Mouse (Mus musculus) ES-Bruce4 (cell line): ENCODE results near the gene Entpd5. TPM values are rescaled to one million over a fixed set of nuclear protein-coding genes. Genes with fewer than 3 reads are reported as not detected.

Source experiments
- H3K27ac ChIP-seq: 2 replicates; pipeline ENCODE4 v1.5.1; 2012; ENCODE audit warnings: low read length, inconsistent platforms; ENCODE audit not compliant: insufficient read depth
- H3K27me3 ChIP-seq: 2 replicates; pipeline ENCODE4 v1.6.1; 2012; ENCODE audit warnings: mild to moderate bottlenecking, low read length, inconsistent platforms; ENCODE audit not compliant: control insufficient read depth, poor library complexity, insufficient read depth, severe bottlenecking
- H3K36me3 ChIP-seq: 2 replicates; pipeline ENCODE4 v1.6.1; 2012; ENCODE audit warnings: inconsistent platforms, mild to moderate bottlenecking, low read length, moderate library complexity; ENCODE audit not compliant: control insufficient read depth, poor library complexity, insufficient read depth, severe bottlenecking
- H3K4me1 ChIP-seq: one replicate; pipeline ENCODE4 v1.8.1; 2011; ENCODE audit warnings: low read length; ENCODE audit not compliant: control insufficient read depth, insufficient read depth
- H3K4me3 ChIP-seq: 2 replicates; pipeline ENCODE4 v1.5.1; 2011; ENCODE audit warnings: low read depth, mild to moderate bottlenecking, low read length
- H3K9ac ChIP-seq: 2 replicates; pipeline ENCODE4 v1.6.1; 2012; ENCODE audit warnings: low read depth, mild to moderate bottlenecking, inconsistent platforms; ENCODE audit not compliant: poor library complexity, severe bottlenecking
- H3K9me3 ChIP-seq: replicated peaks from 2 replicates; pipeline ENCODE4 v1.6.1; 2012; ENCODE audit warnings: mild to moderate bottlenecking, low read length, inconsistent platforms; ENCODE audit not compliant: control insufficient read depth, poor library complexity, insufficient read depth, severe bottlenecking
- CTCF ChIP-seq: IDR thresholded peaks from one replicate; pipeline ENCODE4 v1.8.1; 2011; ENCODE audit warnings: low read depth, low read length
- EP300 ChIP-seq: IDR thresholded peaks from 2 replicates; pipeline ENCODE4 v1.6.1; 2011; ENCODE audit warnings: low read depth, low read length; ENCODE audit not compliant: insufficient read depth
- POLR2A ChIP-seq: IDR thresholded peaks from one replicate; pipeline ENCODE4 v1.8.1; 2011; ENCODE audit warnings: low read length; ENCODE audit not compliant: insufficient read depth
- polyA plus RNA-seq: library from polyadenylated mRNA; stranded (reverse); fragments of >200 nt; gene quantifications from 2 replicates; pipeline ENCODE4 v1.2.4, GENCODE M21; 2011; ENCODE audit warnings: low read depth; ENCODE audit not compliant: missing spikeins, insufficient read depth, insufficient read length

Gene Entpd5
- polyA plus RNA-seq, 1 experiment: 8.0 TPM

- H3K9me3 ChIP-seq: no peaks in the 10 kb centered on the region
- no peaks in the 10 kb centered on the region for H3K27me3 ChIP-seq
- H3K36me3 ChIP-seq: peaks cover 15% of the 10 kb centered on the region
- TF ChIP-seq EP300 (no peak), CTCF (no peak), POLR2A (no peak)
- H3K4me3 ChIP-seq: no peak overlapping the region
- no peak overlapping the region for H3K9ac ChIP-seq
- no peak overlapping the region for H3K27ac ChIP-seq
- H3K4me1 ChIP-seq: no peaks in the 10 kb centered on the region
Observed at GRCm38 (mm10) chr12:84336963-84337625, 71.7 kb downstream of the Entpd5 start.

DNA sequence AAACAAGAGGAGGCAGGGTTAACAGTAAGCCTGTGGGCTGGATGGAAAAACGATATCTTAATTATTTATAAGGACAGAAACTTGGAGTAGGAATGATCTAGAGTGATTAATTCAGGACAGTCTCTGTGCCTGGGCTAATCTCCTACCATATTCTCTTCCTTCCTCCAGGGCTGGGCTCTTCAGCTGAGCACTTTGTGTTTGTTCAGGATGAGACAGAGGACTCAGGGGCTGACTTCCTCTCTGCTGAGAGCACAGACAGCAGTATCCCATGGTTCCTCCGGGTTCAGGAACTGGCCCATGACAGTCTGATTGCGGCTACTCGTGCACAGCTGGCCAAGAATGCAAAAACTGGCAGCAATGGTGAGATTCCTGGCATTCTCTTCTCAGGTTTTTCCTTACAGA, 81.7 kb downstream of the Entpd5 start:
- TF ChIP-seq POLR2A (no peak), CTCF (no peak), EP300 (no peak)
- Histone ChIP-seq H3K9me3 (no peaks in the 10 kb centered on the region), H3K4me3 (no peak overlapping the region), H3K4me1 (no peaks in the 10 kb centered on the region), H3K9ac (no peak overlapping the region), H3K27ac (no peak overlapping the region), H3K36me3 (peaks cover 18% of the 10 kb centered on the region), H3K27me3 (no peaks in the 10 kb centered on the region)

Other genes with a start within 250 kb of the Entpd5 start
- gene Elmsan1, start 190.1 kb downstream of the Entpd5 start, polyA plus RNA-seq: 28.3 and 30.1 TPM in 2 replicates
- 28.1 and 31.2 TPM in 2 replicates for gene Ptgr2, start 123.8 kb downstream of the Entpd5 start, polyA plus RNA-seq
- gene Zfp410, start 92.2 kb downstream of the Entpd5 start, polyA plus RNA-seq: 37.3 and 41.7 TPM in 2 replicates
- gene Coq6, start 47.4 kb downstream of the Entpd5 start, polyA plus RNA-seq: 18.4 and 18.7 TPM in 2 replicates
- 1.3 and 1.4 TPM in 2 replicates for gene Fam161b, start 47.2 kb downstream of the Entpd5 start, polyA plus RNA-seq
- gene Bbof1, start within 50 bp of the Entpd5 start, polyA plus RNA-seq: 1.1 and 1.8 TPM in 2 replicates
- gene Rnf113a2, start 8.2 kb upstream of the Entpd5 start, polyA plus RNA-seq: 19.8 and 20.2 TPM in 2 replicates
- 26.7 and 30.4 TPM in 2 replicates for gene Aldh6a1, start 42.0 kb upstream of the Entpd5 start, polyA plus RNA-seq
- 26.3 and 29.5 TPM in 2 replicates for gene Lin52, start 42.4 kb upstream of the Entpd5 start, polyA plus RNA-seq
- gene Vsx2, start 160.7 kb upstream of the Entpd5 start, polyA plus RNA-seq: 0.18 TPM in 1 of 2 replicates, not detected in the other
- 20.8 and 20.9 TPM in 2 replicates for gene Abcd4, start 208.4 kb upstream of the Entpd5 start, polyA plus RNA-seq
- 3.7 and 3.8 TPM in 2 replicates for gene Vrtn, start 232.0 kb upstream of the Entpd5 start, polyA plus RNA-seq